Mouse (Mus musculus): ENCODE data around the gene Tbc1d30.

Gene Tbc1d30

GRCm38 (mm10) chr10:121351066-121351581 is at the start of gene Tbc1d30:
Gene Tbc1d30 (minus strand): TSS chr10:121351278.
- in situ Hi-C loops (cut with MboI; ENCODE audit: unreplicated experiment in 2 of 2): loop anchor here in 1 of 2 experiments (25.0 kb wide), 1 partner anchor 1636 kb away; no protein-coding TSS in a partner anchor

- in situ Hi-C loops (cut with MboI; ENCODE audit: unreplicated experiment in 2 of 2): no loop called here
Measured at GRCm38 (mm10) chr10:121398599-121398998, 47.5 kb upstream of the Tbc1d30 start.

GRCm38 (mm10) chr10:121395542-121396176 is 44.6 kb upstream of the Tbc1d30 start:
- in situ Hi-C loops (cut with MboI; ENCODE audit: unreplicated experiment in 2 of 2): no loop called here

GRCm38 (mm10) chr10:121394789-121395325 is 43.8 kb upstream of the Tbc1d30 start:
- in situ Hi-C loops (cut with MboI; ENCODE audit: unreplicated experiment in 2 of 2): no loop called here

GRCm38 (mm10) chr10:121394270-121394669 is 43.2 kb upstream of the Tbc1d30 start:
- in situ Hi-C loops (cut with MboI; ENCODE audit: unreplicated experiment in 2 of 2): no loop called here

- in situ Hi-C loops (cut with MboI; ENCODE audit: unreplicated experiment in 2 of 2): no loop called here
Measured at GRCm38 (mm10) chr10:121391901-121392300, 40.8 kb upstream of the Tbc1d30 start.

- in situ Hi-C loops (cut with MboI; ENCODE audit: unreplicated experiment in 2 of 2): no loop called here
Measured at GRCm38 (mm10) chr10:121390602-121391001, 39.5 kb upstream of the Tbc1d30 start.

GRCm38 (mm10) chr10:121386347-121386746 is 35.3 kb upstream of the Tbc1d30 start:
- in situ Hi-C loops (cut with MboI; ENCODE audit: unreplicated experiment in 2 of 2): no loop called here

GRCm38 (mm10) chr10:121385695-121386094 is 34.6 kb upstream of the Tbc1d30 start:
- in situ Hi-C loops (cut with MboI; ENCODE audit: unreplicated experiment in 2 of 2): no loop called here

GRCm38 (mm10) chr10:121384710-121385109 is 33.6 kb upstream of the Tbc1d30 start:
- in situ Hi-C loops (cut with MboI; ENCODE audit: unreplicated experiment in 2 of 2): no loop called here

- in situ Hi-C loops (cut with MboI; ENCODE audit: unreplicated experiment in 2 of 2): no loop called here
Measured at GRCm38 (mm10) chr10:121381280-121381679, 30.2 kb upstream of the Tbc1d30 start.

- in situ Hi-C loops (cut with MboI; ENCODE audit: unreplicated experiment in 2 of 2): no loop called here
Measured at GRCm38 (mm10) chr10:121379387-121379786, 28.3 kb upstream of the Tbc1d30 start.

GRCm38 (mm10) chr10:121376530-121377271 is 25.6 kb upstream of the Tbc1d30 start:
- in situ Hi-C loops (cut with MboI; ENCODE audit: unreplicated experiment in 2 of 2): no loop called here

- in situ Hi-C loops (cut with MboI; ENCODE audit: unreplicated experiment in 2 of 2): no loop called here
Measured at GRCm38 (mm10) chr10:121375649-121376493, 24.8 kb upstream of the Tbc1d30 start.

GRCm38 (mm10) chr10:121374693-121375620 is 23.9 kb upstream of the Tbc1d30 start:
- in situ Hi-C loops (cut with MboI; ENCODE audit: unreplicated experiment in 2 of 2): loop anchor here in 1 of 2 experiments (25.0 kb wide), 1 partner anchor 1612 kb away; no protein-coding TSS in a partner anchor

- in situ Hi-C loops (cut with MboI; ENCODE audit: unreplicated experiment in 2 of 2): loop anchor here in 1 of 2 experiments (25.0 kb wide), 1 partner anchor 1613 kb away; no protein-coding TSS in a partner anchor
Measured at GRCm38 (mm10) chr10:121374013-121374412, 22.9 kb upstream of the Tbc1d30 start.

GRCm38 (mm10) chr10:121370777-121371176 is 19.7 kb upstream of the Tbc1d30 start:
- in situ Hi-C loops (cut with MboI; ENCODE audit: unreplicated experiment in 2 of 2): loop anchor here in 1 of 2 experiments (25.0 kb wide), 1 partner anchor 1617 kb away; no protein-coding TSS in a partner anchor

- in situ Hi-C loops (cut with MboI; ENCODE audit: unreplicated experiment in 2 of 2): loop anchor here in 1 of 2 experiments (10.0 to 25.0 kb wide), 2 partner anchors 1174 to 1618 kb away; no protein-coding TSS in a partner anchor
Measured at GRCm38 (mm10) chr10:121368783-121369465, 17.8 kb upstream of the Tbc1d30 start.

All from v-Abl transformed pro-B cells (cell line).